Mouse (Mus musculus) lung, embryonic 14.5 days (tissue): ENCODE data around the gene Unc13d. TPM values are rescaled to one million over a fixed set of nuclear protein-coding genes. Genes with fewer than 3 reads are reported as not detected.
A peak's percentile ranks its signal among the peaks of the same experiment; 100 is the strongest.

ENCODE experiments used
- ATAC-seq: fragments of 200-750 bp; cut with Nextera tagmentation; 2 replicates; pipeline ENCODE4 v1.8.0; 2017; ENCODE audit warnings: mild to moderate bottlenecking, moderate TSS enrichment, moderate library complexity; ENCODE audit not compliant: insufficient read depth
- DNase-seq: peaks from one replicate; pipeline ENCODE4 v3.0.0-alpha.2; 2015
- H3K27ac ChIP-seq: fragments of 300-500 bp; sonication (generic); 2 replicates; pipeline ENCODE4 v1.5.1; 2014; ENCODE audit warnings: low read depth, mild to moderate bottlenecking, moderate library complexity
- H3K27me3 ChIP-seq: fragments of 300-500 bp; sonication (generic); 2 replicates; pipeline ENCODE4 v1.6.1; 2014; ENCODE audit warnings: low read length, control low read depth; ENCODE audit not compliant: insufficient read depth
- H3K36me3 ChIP-seq: fragments of 300-500 bp; sonication (generic); 2 replicates; pipeline ENCODE4 v1.6.1; 2014; ENCODE audit warnings: control low read depth; ENCODE audit not compliant: insufficient read depth
- H3K4me1 ChIP-seq: fragments of 300-500 bp; sonication (generic); 2 replicates; pipeline ENCODE4 v1.6.1; 2014; ENCODE audit warnings: antibody characterized with exemption, control low read depth; ENCODE audit not compliant: insufficient read depth
- H3K4me2 ChIP-seq: fragments of 300-500 bp; sonication (generic); 2 replicates; pipeline ENCODE4 v1.6.1; 2014; ENCODE audit warnings: mild to moderate bottlenecking
- H3K4me3 ChIP-seq: fragments of 300-500 bp; sonication (generic); 2 replicates; pipeline ENCODE4 v1.5.1; 2014; ENCODE audit warnings: low read depth, low read length
- H3K9ac ChIP-seq: fragments of 300-500 bp; sonication (generic); 2 replicates; pipeline ENCODE4 v1.6.1; 2014
- H3K9me3 ChIP-seq: fragments of 300-500 bp; sonication (generic); 2 replicates; pipeline ENCODE4 v1.6.1; 2016; ENCODE audit warnings: low read depth, low read length, control low read depth
- CTCF ChIP-seq: IDR thresholded peaks from 2 replicates; pipeline ENCODE4 v1.5.1; 2016; ENCODE audit warnings: antibody characterized with exemption, low read depth
- WGBS: fragments of 180-500 bp; shearing (Covaris S2); extraction: QIAGEN DNeasy Blood & Tissue Kit; methylation state at CpG from one replicate; pipeline ENCODE4 v1.1.7; 2014; 5-methylcytosine and 5-hydroxymethylcytosine counted together
- polyA plus RNA-seq: library from polyadenylated mRNA; unstranded; fragments of >200 nt; fragmentation: Nextera tagmentation; extraction: Ambion mirVana; gene quantifications from 2 replicates; pipeline ENCODE4 v1.2.1, GENCODE M21; 2014

Gene Unc13d
- polyA plus RNA-seq, 1 experiment from 2014 or later: 3.3 TPM

DNA sequence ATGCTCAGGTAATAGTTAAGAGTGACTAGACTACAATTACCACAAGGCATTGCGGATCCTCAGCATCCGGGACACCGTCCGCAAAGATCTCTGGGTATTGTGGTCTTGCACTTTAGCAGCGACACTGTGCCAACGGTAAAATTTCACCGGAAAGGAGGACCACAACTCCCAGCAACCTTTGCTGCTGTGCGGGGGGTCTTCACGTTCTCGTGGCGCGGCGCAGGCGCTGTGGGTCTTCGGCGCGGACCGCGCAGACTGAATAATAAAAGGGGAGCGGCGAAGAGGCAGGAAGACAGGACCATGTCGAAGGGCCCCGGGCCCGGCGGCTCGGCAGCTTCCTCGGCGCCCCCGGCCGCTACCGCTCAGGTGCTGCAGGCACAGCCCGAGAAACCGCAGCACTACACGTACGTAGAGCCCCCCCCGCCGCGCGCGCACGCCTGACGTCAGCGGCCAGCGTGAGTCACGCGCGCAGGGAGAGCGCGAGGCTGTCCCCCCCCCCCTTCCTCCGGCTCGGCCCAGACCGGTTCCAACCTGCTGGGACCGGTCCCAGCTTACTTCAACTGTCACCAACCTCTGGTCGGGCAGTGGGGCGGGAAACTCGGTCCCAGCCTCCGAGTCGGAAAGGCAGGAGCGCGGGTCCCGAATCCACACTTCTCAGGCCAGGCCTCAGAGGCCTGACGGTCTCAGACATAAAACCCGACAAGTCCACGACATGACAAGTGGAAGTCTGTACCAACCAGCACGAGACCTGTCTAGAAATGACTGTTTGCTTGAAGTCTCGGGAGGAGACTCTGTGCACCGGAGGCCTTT lies 47.5 kb downstream of the Unc13d start, which contains the start of gene Unk:
Gene Unk (plus strand): TSS at position 235 of the 810 bp plus-strand sequence.
- H3K27me3 ChIP-seq: no peaks in the 10 kb centered on the region
- TF ChIP-seq CTCF: no peak
- H3K4me3 ChIP-seq: peak within 1 kb of the TSS; percentile 76
- DNase-seq (peak; percentile 100), ATAC-seq (peak; percentile 94)
- H3K36me3 ChIP-seq: peaks cover 7% of the 10 kb centered on the region
- under 1% methylated on average over 67 of the region's 67 CpGs for WGBS
- H3K4me1 ChIP-seq: no peaks in the 10 kb centered on the region
- H3K4me2 ChIP-seq: peak within 1 kb of the TSS; percentile 79
- H3K9me3 ChIP-seq: no peaks in the 10 kb centered on the region
- peak within 1 kb of the TSS; percentile 95 for H3K9ac ChIP-seq
- peak within 1 kb of the TSS; percentile 99 for H3K27ac ChIP-seq

DNA sequence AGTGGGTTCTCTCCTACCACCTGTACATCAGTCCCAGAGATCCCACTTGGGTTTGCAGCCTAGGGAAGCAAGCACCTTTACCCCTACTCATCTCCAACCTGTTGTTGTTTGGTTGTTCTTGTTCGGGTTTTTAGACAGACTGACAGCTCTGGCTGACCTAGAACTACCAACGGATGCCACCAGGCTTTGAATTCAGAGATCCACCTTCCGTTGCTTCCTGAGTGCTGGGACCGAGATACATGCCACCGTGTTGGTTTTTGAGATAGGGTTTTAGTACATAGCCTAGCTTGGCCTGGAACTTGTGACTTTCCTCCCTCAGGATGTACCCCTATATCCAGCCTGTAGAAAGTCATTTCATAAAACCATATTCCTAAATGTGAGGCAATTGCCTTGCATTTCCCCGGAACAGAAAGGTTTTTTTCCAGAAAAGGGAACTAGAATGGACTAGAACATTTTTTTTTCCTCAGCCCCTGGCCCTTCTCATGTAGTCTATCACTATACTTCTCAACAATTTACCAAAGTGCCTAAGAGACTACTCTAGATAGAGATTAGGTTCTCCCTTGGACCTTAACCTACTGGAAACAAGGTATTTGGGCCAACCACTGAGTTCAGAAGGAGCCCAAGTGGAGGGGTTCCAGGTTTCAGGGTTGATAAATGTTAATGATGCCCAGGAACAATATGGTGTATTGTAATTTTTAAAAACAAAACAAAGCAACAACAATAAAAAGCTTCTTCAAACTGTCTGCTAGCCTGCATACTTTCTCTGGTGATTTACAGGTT lies 48.5 kb downstream of the Unc13d start:
- Histone ChIP-seq H3K27ac (peak overlapping the region; percentile 99), H3K27me3 (no peaks in the 10 kb centered on the region), H3K9ac (peak overlapping the region; percentile 95), H3K4me3 (peak overlapping the region; percentile 76), H3K4me1 (no peaks in the 10 kb centered on the region), H3K4me2 (peak overlapping the region; percentile 79), H3K36me3 (no peaks in the 10 kb centered on the region), H3K9me3 (no peaks in the 10 kb centered on the region)
- 75% methylated on average over 6 of the region's 6 CpGs for WGBS
- ATAC-seq (no peak), DNase-seq (no peak)
- no peak for TF ChIP-seq CTCF

GRCm38 (mm10) chr11:116028177-116028865 lies 49.4 kb downstream of the Unc13d start:
- Histone ChIP-seq H3K4me1 (no peaks in the 10 kb centered on the region), H3K27ac (no peak overlapping the region), H3K27me3 (no peaks in the 10 kb centered on the region), H3K4me3 (no peak overlapping the region), H3K36me3 (peaks cover 3% of the 10 kb centered on the region; the same call in 1 of the 2 replicates), H3K9me3 (no peaks in the 10 kb centered on the region), H3K9ac (no peak overlapping the region), H3K4me2 (no peak overlapping the region)
- WGBS: 77% methylated on average over 9 of the region's 9 CpGs
- no peak for ATAC-seq
- TF ChIP-seq CTCF: no peak
- DNase-seq: no peak

DNA sequence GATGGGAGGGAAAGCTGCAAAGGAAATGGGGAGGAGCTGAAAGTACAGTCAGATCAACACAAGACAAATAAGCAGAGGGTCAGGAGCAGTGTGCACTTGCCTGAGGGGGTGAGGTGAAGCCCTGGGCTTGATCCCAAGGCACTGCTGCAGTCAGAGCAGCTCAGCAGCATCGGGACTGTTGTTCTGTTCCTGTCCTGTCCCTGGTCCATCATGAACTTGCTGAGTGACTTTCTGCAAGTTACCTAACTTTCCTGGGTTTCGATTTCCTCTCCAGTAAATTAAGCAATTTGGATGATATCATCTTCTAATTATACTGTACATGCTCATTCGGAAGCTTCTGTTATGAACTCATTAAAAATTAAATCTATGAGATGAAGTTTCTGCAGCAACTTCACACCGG lies 50.0 kb downstream of the Unc13d start, which contains the start of gene H3f3b:
Gene H3f3b (minus strand): TSS at position 207 of the 400 bp plus-strand sequence.
- no peak within 1 kb of the TSS for H3K4me2 ChIP-seq
- no peak within 1 kb of the TSS for H3K9ac ChIP-seq
- no peaks in the 10 kb centered on the region for H3K9me3 ChIP-seq
- H3K27me3 ChIP-seq: no peaks in the 10 kb centered on the region
- H3K27ac ChIP-seq: no peak within 1 kb of the TSS
- peaks cover 4% of the 10 kb centered on the region; the same call in 1 of the 2 replicates for H3K36me3 ChIP-seq
- ATAC-seq (no peak), DNase-seq (no peak)
- no peak for TF ChIP-seq CTCF
- 75% methylated on average over 4 of the region's 4 CpGs for WGBS
- H3K4me3 ChIP-seq: no peak within 1 kb of the TSS
- H3K4me1 ChIP-seq: no peaks in the 10 kb centered on the region

DNA sequence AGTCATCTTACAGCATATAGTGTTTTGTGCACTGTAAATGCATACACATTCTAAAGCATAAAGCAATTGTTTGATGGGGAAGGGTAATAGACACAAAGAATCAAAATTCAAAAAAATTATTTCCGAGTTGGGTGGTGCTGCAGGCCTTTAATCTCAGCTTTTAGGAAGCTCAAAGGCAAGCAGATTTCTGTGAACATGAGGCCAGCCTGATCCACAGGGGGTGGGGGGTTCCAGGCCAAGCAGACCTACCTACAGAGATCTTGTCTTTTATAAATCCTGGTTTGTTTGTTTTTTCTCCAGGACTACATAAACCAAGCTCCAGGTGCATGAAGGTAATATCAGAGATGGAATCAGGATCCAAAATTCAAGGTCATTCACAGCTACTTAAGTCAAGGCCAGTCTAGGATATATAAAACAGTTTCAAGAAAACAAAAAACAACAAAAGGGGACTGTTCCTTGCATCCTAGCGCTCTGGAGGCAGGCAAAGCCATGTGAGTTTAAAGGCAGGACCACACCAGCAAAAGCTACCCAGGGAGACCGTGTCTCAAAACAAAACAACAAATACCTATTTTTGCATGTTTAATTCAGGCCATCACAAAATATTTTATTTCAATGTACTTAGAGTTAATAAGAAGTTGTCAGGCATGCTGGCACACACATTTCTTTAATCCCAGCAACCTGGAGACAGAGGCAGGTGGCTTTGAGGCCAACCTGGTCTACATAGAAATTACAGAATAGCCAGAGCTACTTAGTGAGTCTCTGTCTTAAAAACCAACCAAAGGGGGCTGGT lies 52.5 kb downstream of the Unc13d start:
- 0 out of 2 replicates have a peak overlapping the region, but pooled peaks have one; percentile 10 for H3K27ac ChIP-seq
- WGBS: 84% methylated on average over 3 of the region's 3 CpGs
- no peaks in the 10 kb centered on the region for H3K27me3 ChIP-seq

DNA sequence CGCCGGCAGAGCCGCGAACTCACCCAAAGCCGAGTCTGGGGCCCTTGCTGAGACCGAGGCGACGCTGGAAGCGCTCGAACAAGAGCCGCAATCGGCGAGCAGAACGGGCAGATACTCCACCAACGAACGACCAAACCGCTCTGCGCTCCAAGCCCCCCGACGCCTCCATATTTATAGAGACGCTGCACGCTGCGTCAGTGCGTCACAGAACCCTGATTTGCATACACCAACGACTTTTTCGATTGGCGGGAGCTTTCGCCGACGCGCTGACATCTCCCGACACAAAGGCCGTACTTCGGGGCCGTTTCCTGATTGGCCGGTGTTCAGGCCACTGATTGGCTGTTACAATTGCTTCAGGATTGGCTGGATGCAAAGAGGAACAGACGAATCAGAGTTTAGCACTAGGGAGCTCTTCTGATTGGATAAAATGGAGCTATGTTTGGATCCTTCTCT lies 53.4 kb downstream of the Unc13d start:
- Histone ChIP-seq H3K4me1 (0 out of 2 replicates have a peak, but pooled peaks cover 3% of the 10 kb centered on the region), H3K36me3 (peaks cover 22% of the 10 kb centered on the region), H3K27ac (peak overlapping the region; percentile 100), H3K9ac (peak overlapping the region; percentile 99), H3K9me3 (no peaks in the 10 kb centered on the region), H3K27me3 (no peaks in the 10 kb centered on the region), H3K4me3 (peak overlapping the region; percentile 94), H3K4me2 (peak overlapping the region; percentile 58)
- WGBS: under 1% methylated on average over 37 of the region's 37 CpGs
- no peak for TF ChIP-seq CTCF
- ATAC-seq (peak; percentile 93), DNase-seq (peak; percentile 100)

More for the DNA sequence above, 52.5 kb downstream of the Unc13d start:
- TF ChIP-seq CTCF: no peak
- H3K4me3 ChIP-seq: no peak overlapping the region
- H3K9ac ChIP-seq: no peak overlapping the region
- no peaks in the 10 kb centered on the region for H3K9me3 ChIP-seq
- DNase-seq (no peak), ATAC-seq (no peak)
- no peak overlapping the region for H3K4me2 ChIP-seq
- H3K36me3 ChIP-seq: peaks cover 22% of the 10 kb centered on the region
- 0 out of 2 replicates have a peak, but pooled peaks cover 3% of the 10 kb centered on the region for H3K4me1 ChIP-seq
